Mouse (Mus musculus): Measurements from ENCODE around the gene D630039A03Rik. TPM values are rescaled to one million over a fixed set of nuclear protein-coding genes. Genes with fewer than 3 reads are reported as not detected.
A peak's percentile ranks its signal among the peaks of the same experiment; 100 is the strongest.

Gene D630039A03Rik
- polyA plus RNA-seq, 1 experiment from 2014 or later, result 1.6 TPM

GRCm38 (mm10) chr4:57956029-57956960 lies 40.2 kb upstream of the D630039A03Rik start, which contains the start of gene Txn1:
Gene Txn1 (minus strand): TSS chr4:57956411.
- H3K27me3 ChIP-seq (ENCODE audit: insufficient read depth, low read length), result no peaks in the 10 kb centered on the region
- H3K36me3 ChIP-seq (replicated peaks; ENCODE audit: insufficient read depth, low read length), result peaks cover 5% of the 10 kb centered on the region
- WGBS (ENCODE audit: insufficient replicate concordance), result under 1% methylated on average over 70 of the region's 71 CpGs
- H3K9me3 ChIP-seq (ENCODE audit: low read length), result no peaks in the 10 kb centered on the region
- H3K9ac ChIP-seq (replicated peaks), result peak within 1 kb of the TSS; percentile 80
- H3K4me2 ChIP-seq (ENCODE audit: low read depth, low read length), result peak within 1 kb of the TSS; percentile 88
- peaks cover 42% of the 10 kb centered on the region for H3K4me1 ChIP-seq (ENCODE audit: insufficient read depth)
- peak within 1 kb of the TSS; percentile 68 for H3K4me3 ChIP-seq (ENCODE audit: low read depth, low read length)
- H3K27ac ChIP-seq (ENCODE audit: low read depth), result peak within 1 kb of the TSS; percentile 98
- peak; percentile 100 for DNase-seq
- peak; percentile 93 for ATAC-seq
- TF ChIP-seq EP300 (IDR thresholded peaks at IDR 0.05; ENCODE audit: low read depth) (peak; percentile 52; the same call in 1 of the 2 replicates), CTCF (IDR thresholded peaks at IDR 0.05; ENCODE audit: low read depth) (no peak)

GRCm38 (mm10) chr4:57955544-57955958 lies 39.5 kb upstream of the D630039A03Rik start:
- no peak for TF ChIP-seq EP300 (IDR thresholded peaks at IDR 0.05; ENCODE audit: low read depth)
- no peak for TF ChIP-seq CTCF (IDR thresholded peaks at IDR 0.05; ENCODE audit: low read depth)
- Histone ChIP-seq H3K27me3 (ENCODE audit: insufficient read depth, low read length) (no peaks in the 10 kb centered on the region), H3K4me1 (ENCODE audit: insufficient read depth) (peaks cover 42% of the 10 kb centered on the region), H3K9ac (replicated peaks) (peak overlapping the region; percentile 80), H3K27ac (ENCODE audit: low read depth) (peak overlapping the region; percentile 98), H3K4me2 (ENCODE audit: low read depth, low read length) (peak overlapping the region; percentile 88), H3K4me3 (ENCODE audit: low read depth, low read length) (peak overlapping the region; percentile 68), H3K36me3 (replicated peaks; ENCODE audit: insufficient read depth, low read length) (peaks cover 13% of the 10 kb centered on the region), H3K9me3 (ENCODE audit: low read length) (0 out of 2 replicates have a peak, but pooled peaks cover 3% of the 10 kb centered on the region)
- ATAC-seq, result peak; percentile 24
- under 1% methylated on average over 25 of the region's 25 CpGs for WGBS (ENCODE audit: insufficient replicate concordance)
- DNase-seq, result peak; percentile 82

- Histone ChIP-seq H3K9ac (replicated peaks) (peak overlapping the region; percentile 80), H3K27me3 (ENCODE audit: insufficient read depth, low read length) (no peaks in the 10 kb centered on the region), H3K4me1 (ENCODE audit: insufficient read depth) (peaks cover 42% of the 10 kb centered on the region), H3K4me3 (ENCODE audit: low read depth, low read length) (peak overlapping the region; percentile 68), H3K27ac (ENCODE audit: low read depth) (peak overlapping the region; percentile 98), H3K9me3 (ENCODE audit: low read length) (0 out of 2 replicates have a peak, but pooled peaks cover 3% of the 10 kb centered on the region), H3K36me3 (replicated peaks; ENCODE audit: insufficient read depth, low read length) (peaks cover 18% of the 10 kb centered on the region), H3K4me2 (ENCODE audit: low read depth, low read length) (peak overlapping the region; percentile 88)
- 63% methylated on average over 8 of the region's 8 CpGs for WGBS (ENCODE audit: insufficient replicate concordance)
- DNase-seq, result no peak
- TF ChIP-seq EP300 (IDR thresholded peaks at IDR 0.05; ENCODE audit: low read depth) (no peak), CTCF (IDR thresholded peaks at IDR 0.05; ENCODE audit: low read depth) (no peak)
- no peak for ATAC-seq
Measured at GRCm38 (mm10) chr4:57954991-57955390, 38.9 kb upstream of the D630039A03Rik start.

- Histone ChIP-seq H3K9me3 (ENCODE audit: low read length) (0 out of 2 replicates have a peak, but pooled peaks cover 3% of the 10 kb centered on the region), H3K36me3 (replicated peaks; ENCODE audit: insufficient read depth, low read length) (peaks cover 22% of the 10 kb centered on the region), H3K4me2 (ENCODE audit: low read depth, low read length) (peak overlapping the region; percentile 88), H3K27ac (ENCODE audit: low read depth) (peak overlapping the region; percentile 98), H3K27me3 (ENCODE audit: insufficient read depth, low read length) (no peaks in the 10 kb centered on the region), H3K4me1 (ENCODE audit: insufficient read depth) (peaks cover 42% of the 10 kb centered on the region), H3K9ac (replicated peaks) (peak overlapping the region; percentile 80), H3K4me3 (ENCODE audit: low read depth, low read length) (peak overlapping the region; percentile 68)
- no peak for ATAC-seq
- no peak for DNase-seq
- WGBS (ENCODE audit: insufficient replicate concordance), result 77% methylated on average over 6 of the region's 6 CpGs
- TF ChIP-seq CTCF (IDR thresholded peaks at IDR 0.05; ENCODE audit: low read depth) (no peak), EP300 (IDR thresholded peaks at IDR 0.05; ENCODE audit: low read depth) (no peak)
Measured at GRCm38 (mm10) chr4:57954580-57954979, 38.5 kb upstream of the D630039A03Rik start.

- no peak for DNase-seq
- Histone ChIP-seq H3K4me1 (ENCODE audit: insufficient read depth) (peaks cover 42% of the 10 kb centered on the region), H3K4me3 (ENCODE audit: low read depth, low read length) (no peak overlapping the region), H3K9ac (replicated peaks) (no peak overlapping the region), H3K4me2 (ENCODE audit: low read depth, low read length) (peak overlapping the region; percentile 88), H3K9me3 (ENCODE audit: low read length) (0 out of 2 replicates have a peak, but pooled peaks cover 3% of the 10 kb centered on the region), H3K36me3 (replicated peaks; ENCODE audit: insufficient read depth, low read length) (peaks cover 30% of the 10 kb centered on the region), H3K27me3 (ENCODE audit: insufficient read depth, low read length) (no peaks in the 10 kb centered on the region), H3K27ac (ENCODE audit: low read depth) (0 out of 2 replicates have a peak overlapping the region, but pooled peaks have one; percentile 98)
- TF ChIP-seq CTCF (IDR thresholded peaks at IDR 0.05; ENCODE audit: low read depth) (no peak), EP300 (IDR thresholded peaks at IDR 0.05; ENCODE audit: low read depth) (no peak)
- ATAC-seq, result no peak
- 90% methylated on average over 7 of the region's 7 CpGs for WGBS (ENCODE audit: insufficient replicate concordance)
Measured at GRCm38 (mm10) chr4:57953796-57954195, 37.7 kb upstream of the D630039A03Rik start.

GRCm38 (mm10) chr4:57952891-57953290 lies 36.8 kb upstream of the D630039A03Rik start:
- TF ChIP-seq EP300 (IDR thresholded peaks at IDR 0.05; ENCODE audit: low read depth) (no peak), CTCF (IDR thresholded peaks at IDR 0.05; ENCODE audit: low read depth) (no peak)
- peak overlapping the region; percentile 54 for H3K4me2 ChIP-seq (ENCODE audit: low read depth, low read length)
- 0 out of 2 replicates have a peak, but pooled peaks cover 3% of the 10 kb centered on the region for H3K9me3 ChIP-seq (ENCODE audit: low read length)
- no peak overlapping the region for H3K9ac ChIP-seq (replicated peaks)
- WGBS (ENCODE audit: insufficient replicate concordance), result 94% methylated on average over 1 of the region's 1 CpGs
- H3K4me1 ChIP-seq (ENCODE audit: insufficient read depth), result peaks cover 41% of the 10 kb centered on the region
- H3K27me3 ChIP-seq (ENCODE audit: insufficient read depth, low read length), result no peaks in the 10 kb centered on the region
- DNase-seq (no peak), ATAC-seq (no peak)
- no peak overlapping the region for H3K4me3 ChIP-seq (ENCODE audit: low read depth, low read length)
- H3K27ac ChIP-seq (ENCODE audit: low read depth), result 0 out of 2 replicates have a peak overlapping the region, but pooled peaks have one; percentile 52
- H3K36me3 ChIP-seq (replicated peaks; ENCODE audit: insufficient read depth, low read length), result peaks cover 39% of the 10 kb centered on the region

Measured in liver, postnatal 0 days (tissue).